Mouse (Mus musculus) limb, embryonic 14.5 days (tissue): ENCODE measurements around the gene Grik4. TPM values are rescaled to one million over a fixed set of nuclear protein-coding genes. Genes with fewer than 3 reads are reported as not detected.

Experiments
- ATAC-seq: fragments of 200-750 bp; cut with Nextera tagmentation; 2 replicates; pipeline ENCODE4 v1.8.0; 2017; ENCODE audit warnings: low read depth, moderate number of reproducible peaks, moderate TSS enrichment; ENCODE audit not compliant: low FRiP score
- DNase-seq: peaks from one replicate; pipeline ENCODE4 v3.0.0-alpha.2; 2015; ENCODE audit warnings: low spot score
- H3K27ac ChIP-seq: fragments of 300-500 bp; sonication (generic); replicated peaks from 2 replicates; pipeline ENCODE4 v1.5.1; 2014; ENCODE audit warnings: low read depth, mild to moderate bottlenecking, low read length, moderate library complexity, mixed read lengths
- H3K27me3 ChIP-seq: fragments of 300-500 bp; sonication (generic); 2 replicates; pipeline ENCODE4 v1.6.1; 2014; ENCODE audit warnings: low read length, mixed read lengths; ENCODE audit not compliant: control insufficient read depth, insufficient read depth
- H3K36me3 ChIP-seq: fragments of 300-500 bp; sonication (generic); 2 replicates; pipeline ENCODE4 v1.6.1; 2014; ENCODE audit warnings: mild to moderate bottlenecking, low read length, moderate library complexity, mixed read lengths; ENCODE audit not compliant: control insufficient read depth, insufficient read depth
- H3K4me1 ChIP-seq: fragments of 300-500 bp; sonication (generic); 2 replicates; pipeline ENCODE4 v1.6.1; 2014; ENCODE audit warnings: antibody characterized with exemption, low read length, mixed read lengths; ENCODE audit not compliant: control insufficient read depth, insufficient read depth
- H3K4me2 ChIP-seq: fragments of 300-500 bp; sonication (generic); replicated peaks from 2 replicates; pipeline ENCODE4 v1.6.1; 2014; ENCODE audit warnings: low read depth, mild to moderate bottlenecking, low read length, moderate library complexity; ENCODE audit not compliant: severe bottlenecking
- H3K4me3 ChIP-seq: fragments of 300-500 bp; sonication (generic); replicated peaks from 2 replicates; pipeline ENCODE4 v1.5.1; 2014; ENCODE audit warnings: low read length
- H3K9ac ChIP-seq: fragments of 300-500 bp; sonication (generic); 2 replicates; pipeline ENCODE4 v1.6.1; 2014; ENCODE audit warnings: mild to moderate bottlenecking, low read depth, low read length, moderate library complexity; ENCODE audit not compliant: severe bottlenecking
- H3K9me3 ChIP-seq: fragments of 300-500 bp; sonication (generic); 2 replicates; pipeline ENCODE4 v1.6.1; 2016; ENCODE audit warnings: low read length; ENCODE audit not compliant: control insufficient read depth
- POLR2A ChIP-seq: fragments of 200-500 bp; IDR thresholded peaks from 2 replicates; pipeline ENCODE4 v1.8.0; 2012; ENCODE audit warnings: inconsistent platforms, mild to moderate bottlenecking, moderate library complexity, borderline replicate concordance; ENCODE audit not compliant: insufficient read depth, insufficient read length; ENCODE audit errors: extremely low read depth
- WGBS: fragments of 180-500 bp; shearing (Covaris S2); extraction: QIAGEN DNeasy Blood & Tissue Kit; methylation state at CpG from one replicate; pipeline ENCODE4 v1.1.7; 2014; 5-methylcytosine and 5-hydroxymethylcytosine counted together
- polyA plus RNA-seq, 2 experiments: library from polyadenylated mRNA; depleted of rRNA in 1 of 2; stranded (reverse) in 1 of 2; unstranded in 1 of 2; fragments of >200 nt; fragmentation: Nextera tagmentation in 1 of 2; extraction: Ambion mirVana in 1 of 2; gene quantifications; 2 replicates each; pipeline versions ENCODE4 v1.2.1 to v1.2.3; 2012 to 2014

The Grik4 gene
- polyA plus RNA-seq, 2 experiments: 0.85 to 2.4 TPM

DNA sequence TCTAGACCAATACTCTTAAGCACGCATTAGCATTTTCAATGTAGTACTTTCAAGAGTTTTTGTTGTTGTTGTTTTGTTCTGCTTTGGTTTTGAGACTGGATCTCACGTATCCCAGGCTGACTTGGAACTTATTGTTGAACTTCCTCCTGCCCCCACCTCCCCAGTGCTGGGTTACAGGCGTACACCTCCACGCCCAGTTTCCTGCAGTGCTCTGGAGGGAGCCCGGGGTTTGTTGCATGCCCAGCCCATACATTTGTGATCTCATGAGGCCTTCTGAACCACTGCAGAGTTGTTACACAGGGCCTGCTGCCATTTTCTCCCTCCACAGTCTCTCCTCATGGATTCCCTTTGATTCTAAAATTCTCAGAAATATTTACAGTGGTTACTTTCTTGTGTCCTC, 201.9 kb downstream of the Grik4 start:
- no peak overlapping the region for H3K4me2 ChIP-seq
- no peak for ATAC-seq
- 68% methylated on average over 5 of the region's 5 CpGs for WGBS

DNA sequence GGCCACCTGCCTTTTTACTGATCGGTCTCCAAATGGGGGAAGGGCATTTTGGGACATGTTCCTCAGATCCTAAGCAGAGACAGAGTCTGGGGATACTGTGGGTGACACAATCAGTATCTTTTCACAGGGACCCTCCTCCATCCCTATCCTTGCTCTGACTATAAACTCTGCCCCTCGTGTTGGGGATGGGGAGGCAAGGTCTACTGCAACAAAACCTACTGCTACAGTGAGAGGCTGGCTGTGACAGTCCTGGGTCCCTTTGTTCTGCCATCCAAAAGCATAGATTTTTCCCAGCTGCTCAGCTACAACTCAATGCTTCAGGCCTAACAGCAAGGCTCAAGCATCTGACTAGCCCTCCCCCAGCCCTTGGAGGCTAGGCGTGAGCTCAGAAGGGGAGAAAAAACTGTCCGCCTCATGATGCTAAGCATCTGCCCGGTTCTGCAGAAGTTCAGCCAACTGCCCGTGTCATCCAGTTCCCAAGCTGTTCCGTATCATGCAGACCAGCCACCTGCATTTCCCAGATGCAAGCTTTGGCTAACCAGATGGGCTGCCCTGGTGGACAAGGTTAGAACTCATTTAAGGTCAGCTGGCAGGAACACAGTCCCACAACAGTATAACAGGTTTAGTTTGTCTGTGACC, 207.5 kb downstream of the Grik4 start:
- Histone ChIP-seq H3K4me3 (no peak overlapping the region), H3K4me1 (0 out of 2 replicates have a peak, but pooled peaks cover 5% of the 10 kb centered on the region), H3K4me2 (no peak overlapping the region), H3K9ac (no peak overlapping the region), H3K27me3 (no peaks in the 10 kb centered on the region), H3K9me3 (no peaks in the 10 kb centered on the region), H3K27ac (no peak overlapping the region), H3K36me3 (no peaks in the 10 kb centered on the region)
- WGBS: 57% methylated on average over 7 of the region's 7 CpGs
- no peak for TF ChIP-seq POLR2A
- DNase-seq: peak; percentile 20
- no peak; the same call in 1 of the 2 replicates for ATAC-seq

More for the DNA sequence above, 201.9 kb downstream of the Grik4 start:
- Histone ChIP-seq H3K4me3 (no peak overlapping the region), H3K9me3 (no peaks in the 10 kb centered on the region), H3K27me3 (no peaks in the 10 kb centered on the region), H3K27ac (no peak overlapping the region), H3K9ac (no peak overlapping the region), H3K36me3 (no peaks in the 10 kb centered on the region), H3K4me1 (no peaks in the 10 kb centered on the region)
- TF ChIP-seq POLR2A: no peak
- DNase-seq: no peak

DNA sequence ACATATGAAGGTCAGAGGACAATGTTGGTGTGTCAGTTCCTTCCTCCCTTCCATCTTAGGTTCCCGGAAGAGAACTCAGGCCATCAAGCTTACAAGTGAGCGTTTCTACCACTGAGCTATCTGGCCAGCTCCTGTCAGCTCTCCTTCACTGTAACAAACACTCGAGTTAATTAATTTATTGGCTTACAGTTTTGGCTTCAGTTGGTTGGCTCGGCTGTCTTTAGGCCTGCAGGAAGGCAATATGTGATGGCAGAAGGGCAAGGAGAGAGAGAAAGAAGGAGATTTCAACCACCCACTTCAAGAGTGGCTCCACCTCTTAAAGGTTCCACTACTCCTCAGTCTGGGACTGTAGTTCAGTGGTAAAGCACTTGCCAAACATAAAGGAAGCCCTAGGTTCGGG, 209.2 kb downstream of the Grik4 start:
- no peaks in the 10 kb centered on the region for H3K36me3 ChIP-seq
- WGBS: 63% methylated on average over 5 of the region's 5 CpGs
- H3K27me3 ChIP-seq: no peaks in the 10 kb centered on the region
- no peaks in the 10 kb centered on the region for H3K9me3 ChIP-seq
- TF ChIP-seq POLR2A: no peak
- ATAC-seq (no peak), DNase-seq (no peak)
- no peak overlapping the region for H3K9ac ChIP-seq
- no peak overlapping the region for H3K4me3 ChIP-seq
- H3K4me1 ChIP-seq: 0 out of 2 replicates have a peak, but pooled peaks cover 5% of the 10 kb centered on the region
- H3K4me2 ChIP-seq: no peak overlapping the region
- H3K27ac ChIP-seq: no peak overlapping the region

DNA sequence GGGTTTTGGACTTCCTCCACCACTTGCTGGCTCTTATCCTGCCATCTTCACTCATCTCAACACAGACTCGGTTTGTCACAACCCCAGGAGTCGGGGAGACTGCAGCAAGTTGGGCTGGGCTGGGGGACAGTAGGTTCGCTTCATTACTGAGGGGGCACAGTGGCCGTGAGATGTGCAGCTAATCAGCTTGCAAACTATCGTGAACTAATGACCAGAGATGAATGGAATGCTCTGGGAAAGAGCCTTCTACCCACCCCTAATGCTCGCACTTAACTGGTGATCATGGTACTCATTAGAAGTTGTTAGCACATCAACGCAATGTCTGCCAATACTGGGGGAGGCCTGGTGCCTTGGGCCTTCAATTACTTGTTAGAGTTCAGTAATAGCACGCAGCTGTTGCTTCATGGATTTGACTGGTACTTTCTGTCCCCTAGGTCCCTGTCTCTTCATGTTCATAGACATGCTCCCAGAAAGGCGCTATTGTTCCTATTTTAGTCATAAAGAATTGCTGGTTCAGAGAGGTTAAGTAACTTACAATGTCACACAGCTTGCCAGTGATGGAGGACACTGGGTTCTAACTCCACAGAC, 211.5 kb downstream of the Grik4 start:
- H3K9ac ChIP-seq: no peak overlapping the region

DNA sequence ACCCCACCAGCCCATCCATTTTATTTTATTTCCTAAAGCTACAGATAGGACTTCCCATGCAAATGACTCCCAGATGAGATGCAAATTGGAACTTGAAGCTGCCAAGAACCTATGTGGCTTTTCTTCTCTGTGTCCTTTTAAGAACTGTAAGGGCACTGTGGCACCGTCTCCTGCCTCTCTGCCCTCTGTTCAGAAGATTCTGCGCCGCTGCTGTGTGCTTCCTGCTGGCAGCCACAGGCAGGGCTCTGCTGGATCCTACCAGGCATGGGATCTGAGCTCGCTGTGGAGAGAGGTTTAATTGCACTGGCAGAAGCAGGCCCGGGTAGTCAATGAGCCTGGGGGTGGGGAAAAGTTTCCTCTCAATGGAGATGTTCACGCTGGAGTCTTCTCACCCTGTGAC, 215.8 kb downstream of the Grik4 start:
- TF ChIP-seq POLR2A: no peak
- H3K4me1 ChIP-seq: no peaks in the 10 kb centered on the region
- no peaks in the 10 kb centered on the region for H3K36me3 ChIP-seq
- H3K4me3 ChIP-seq: no peak overlapping the region
- no peaks in the 10 kb centered on the region for H3K9me3 ChIP-seq
- no peak overlapping the region for H3K4me2 ChIP-seq
- no peak overlapping the region for H3K27ac ChIP-seq
- H3K27me3 ChIP-seq: no peaks in the 10 kb centered on the region
- ATAC-seq: no peak
- DNase-seq: no peak
- H3K9ac ChIP-seq: no peak overlapping the region
- WGBS: 38% methylated on average over 6 of the region's 6 CpGs

More for the DNA sequence above, 211.5 kb downstream of the Grik4 start:
- no peak for TF ChIP-seq POLR2A
- Histone ChIP-seq H3K4me1 (0 out of 2 replicates have a peak, but pooled peaks cover 5% of the 10 kb centered on the region), H3K36me3 (no peaks in the 10 kb centered on the region), H3K4me2 (no peak overlapping the region), H3K4me3 (no peak overlapping the region), H3K27me3 (no peaks in the 10 kb centered on the region), H3K9me3 (no peaks in the 10 kb centered on the region), H3K27ac (no peak overlapping the region)
- ATAC-seq (no peak), DNase-seq (no peak)
- 56% methylated on average over 9 of the region's 9 CpGs for WGBS
